Mouse (Mus musculus) liver, embryonic 12.5 days (tissue): ENCODE measurements around the gene Hapln1. TPM values are rescaled to one million over a fixed set of nuclear protein-coding genes. Genes with fewer than 3 reads are reported as not detected.

Source experiments
- ATAC-seq: fragments of 200-750 bp; cut with Nextera tagmentation; 2 replicates; pipeline ENCODE4 v1.8.0; 2017; ENCODE audit warnings: moderate number of reproducible peaks, mild to moderate bottlenecking, moderate library complexity
- H3K27ac ChIP-seq: fragments of 300-500 bp; sonication (generic); 2 replicates; pipeline ENCODE4 v1.5.1; 2016; ENCODE audit warnings: mild to moderate bottlenecking
- H3K27me3 ChIP-seq: fragments of 300-500 bp; sonication (generic); replicated peaks from 2 replicates; pipeline ENCODE4 v1.6.1; 2016; ENCODE audit warnings: mild to moderate bottlenecking, moderate library complexity
- H3K36me3 ChIP-seq: fragments of 300-500 bp; sonication (generic); 2 replicates; pipeline ENCODE4 v1.6.1; 2016; ENCODE audit warnings: mild to moderate bottlenecking, moderate library complexity
- H3K4me1 ChIP-seq: fragments of 300-500 bp; sonication (generic); 2 replicates; pipeline ENCODE4 v1.6.1; 2016
- H3K4me2 ChIP-seq: fragments of 300-500 bp; sonication (generic); 2 replicates; pipeline ENCODE4 v1.6.1; 2016; ENCODE audit warnings: mild to moderate bottlenecking, moderate library complexity
- H3K4me3 ChIP-seq: fragments of 300-500 bp; sonication (generic); 2 replicates; pipeline ENCODE4 v1.5.1; 2016; ENCODE audit warnings: mild to moderate bottlenecking, moderate library complexity
- H3K9ac ChIP-seq: fragments of 300-500 bp; sonication (generic); 2 replicates; pipeline ENCODE4 v1.6.1; 2016; ENCODE audit warnings: mild to moderate bottlenecking, moderate library complexity
- H3K9me3 ChIP-seq: fragments of 300-500 bp; sonication (generic); replicated peaks from 2 replicates; pipeline ENCODE4 v1.6.1; 2016; ENCODE audit warnings: mild to moderate bottlenecking, moderate library complexity
- WGBS: fragments of 180-500 bp; shearing (Covaris S2); methylation state at CpG from one replicate; pipeline ENCODE4 v1.1.7; 2016; ENCODE audit not compliant: insufficient replicate concordance; 5-methylcytosine and 5-hydroxymethylcytosine counted together
- polyA plus RNA-seq: library from polyadenylated mRNA; unstranded; fragments of >200 nt; fragmentation: Nextera tagmentation; extraction: Ambion mirVana; gene quantifications from 2 replicates; pipeline ENCODE4 v1.2.1, GENCODE M21; 2016

The Hapln1 gene
- polyA plus RNA-seq, 1 experiment from 2014 or later = 1.2 TPM

- H3K4me2 ChIP-seq = no peak overlapping the region
- no peak for ATAC-seq
- no peak overlapping the region for H3K4me3 ChIP-seq
- H3K9me3 ChIP-seq = no peaks in the 10 kb centered on the region
- no peak overlapping the region for H3K27ac ChIP-seq
- no peaks in the 10 kb centered on the region for H3K27me3 ChIP-seq
- H3K36me3 ChIP-seq = no peaks in the 10 kb centered on the region
- no peak overlapping the region for H3K9ac ChIP-seq
- no peaks in the 10 kb centered on the region for H3K4me1 ChIP-seq
- 71% methylated on average over 3 of the region's 3 CpGs for WGBS
Measured at GRCm38 (mm10) chr13:89607399-89607798, 67.8 kb downstream of the Hapln1 start.

- Histone ChIP-seq H3K4me1 (no peaks in the 10 kb centered on the region), H3K9ac (no peak overlapping the region), H3K36me3 (no peaks in the 10 kb centered on the region), H3K4me3 (no peak overlapping the region), H3K27ac (no peak overlapping the region), H3K9me3 (no peaks in the 10 kb centered on the region), H3K27me3 (no peaks in the 10 kb centered on the region), H3K4me2 (no peak overlapping the region)
- 67% methylated on average over 3 of the region's 3 CpGs for WGBS
- ATAC-seq = no peak
Measured at GRCm38 (mm10) chr13:89619064-89619463, 79.5 kb downstream of the Hapln1 start.

DNA sequence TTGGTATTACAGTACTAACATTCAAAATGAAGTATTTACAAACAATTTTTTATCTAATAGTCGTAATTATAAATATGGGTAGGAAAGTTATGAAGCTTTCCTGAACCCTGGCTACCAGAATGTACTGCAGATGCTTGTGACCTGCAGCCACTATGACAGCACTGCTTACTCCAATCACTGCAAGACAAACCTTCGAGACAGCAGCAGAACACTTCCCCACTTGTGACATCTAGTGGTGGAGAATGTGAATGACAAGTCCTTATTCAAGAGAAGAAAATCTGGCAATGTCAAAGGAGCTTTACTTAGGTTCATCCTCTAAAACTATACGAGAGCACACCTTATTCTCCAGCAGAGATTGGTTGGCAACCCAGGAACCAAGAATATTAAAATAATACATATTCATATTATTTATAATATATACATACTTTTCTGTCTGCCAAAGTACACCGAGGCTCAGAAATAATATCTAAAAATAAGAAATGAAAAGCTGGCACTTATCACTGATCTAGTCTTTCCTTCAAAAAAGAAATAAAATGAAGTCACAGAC, 94.6 kb downstream of the Hapln1 start:
- WGBS = 24% methylated on average over 4 of the region's 4 CpGs
- no peaks in the 10 kb centered on the region for H3K36me3 ChIP-seq
- no peak for ATAC-seq

GRCm38 (mm10) chr13:89637012-89637411, 97.4 kb downstream of the Hapln1 start:
- Histone ChIP-seq H3K4me1 (no peaks in the 10 kb centered on the region), H3K9me3 (no peaks in the 10 kb centered on the region), H3K36me3 (no peaks in the 10 kb centered on the region), H3K9ac (no peak overlapping the region), H3K4me2 (no peak overlapping the region), H3K27me3 (no peaks in the 10 kb centered on the region), H3K27ac (no peak overlapping the region), H3K4me3 (no peak overlapping the region)
- 61% methylated on average over 3 of the region's 3 CpGs for WGBS
- no peak for ATAC-seq

More for the DNA sequence above, 94.6 kb downstream of the Hapln1 start:
- no peaks in the 10 kb centered on the region for H3K9me3 ChIP-seq
- H3K27ac ChIP-seq = no peak overlapping the region
- H3K9ac ChIP-seq = no peak overlapping the region
- no peaks in the 10 kb centered on the region for H3K27me3 ChIP-seq
- H3K4me1 ChIP-seq = no peaks in the 10 kb centered on the region
- no peak overlapping the region for H3K4me2 ChIP-seq
- H3K4me3 ChIP-seq = no peak overlapping the region

DNA sequence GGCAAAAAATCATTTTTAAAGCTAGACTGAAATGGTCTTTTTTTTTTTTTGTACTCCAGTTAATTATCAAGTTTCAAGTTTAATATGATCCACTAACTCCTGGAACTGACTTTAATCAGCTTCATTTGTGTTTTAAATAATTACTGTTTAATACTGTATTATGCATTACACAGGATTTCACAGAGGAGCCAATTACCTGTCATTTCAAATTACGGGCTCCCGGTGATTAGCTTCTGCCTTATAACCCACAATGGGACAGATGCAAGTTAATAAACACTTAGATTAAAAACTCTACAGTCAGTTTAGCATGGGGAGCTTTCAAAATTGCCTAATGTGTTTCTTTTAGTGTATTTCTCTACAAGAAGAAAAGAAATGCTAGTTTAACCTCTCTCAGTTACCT, 106.0 kb downstream of the Hapln1 start:
- H3K9ac ChIP-seq = no peak overlapping the region
- no peaks in the 10 kb centered on the region for H3K4me1 ChIP-seq
- 84% methylated on average over 2 of the region's 2 CpGs for WGBS
- no peak overlapping the region for H3K27ac ChIP-seq
- H3K4me3 ChIP-seq = no peak overlapping the region
- ATAC-seq = no peak
- H3K27me3 ChIP-seq = no peaks in the 10 kb centered on the region
- no peaks in the 10 kb centered on the region for H3K36me3 ChIP-seq
- no peaks in the 10 kb centered on the region for H3K9me3 ChIP-seq
- no peak overlapping the region for H3K4me2 ChIP-seq

- Histone ChIP-seq H3K27ac (no peak overlapping the region), H3K4me3 (no peak overlapping the region), H3K27me3 (no peaks in the 10 kb centered on the region), H3K36me3 (no peaks in the 10 kb centered on the region), H3K4me1 (no peaks in the 10 kb centered on the region), H3K9me3 (no peaks in the 10 kb centered on the region), H3K4me2 (no peak overlapping the region), H3K9ac (no peak overlapping the region)
- ATAC-seq = no peak
- WGBS = 38% methylated on average over 1 of the region's 1 CpGs
Measured at GRCm38 (mm10) chr13:89652773-89653172, 113.2 kb downstream of the Hapln1 start.

- Histone ChIP-seq H3K36me3 (no peaks in the 10 kb centered on the region), H3K4me2 (no peak overlapping the region), H3K9ac (no peak overlapping the region), H3K27me3 (no peaks in the 10 kb centered on the region), H3K9me3 (no peaks in the 10 kb centered on the region), H3K4me1 (no peaks in the 10 kb centered on the region), H3K4me3 (no peak overlapping the region), H3K27ac (no peak overlapping the region)
- 39% methylated on average over 2 of the region's 2 CpGs for WGBS
- no peak for ATAC-seq
Measured at GRCm38 (mm10) chr13:89653279-89653678, 113.7 kb downstream of the Hapln1 start.

DNA sequence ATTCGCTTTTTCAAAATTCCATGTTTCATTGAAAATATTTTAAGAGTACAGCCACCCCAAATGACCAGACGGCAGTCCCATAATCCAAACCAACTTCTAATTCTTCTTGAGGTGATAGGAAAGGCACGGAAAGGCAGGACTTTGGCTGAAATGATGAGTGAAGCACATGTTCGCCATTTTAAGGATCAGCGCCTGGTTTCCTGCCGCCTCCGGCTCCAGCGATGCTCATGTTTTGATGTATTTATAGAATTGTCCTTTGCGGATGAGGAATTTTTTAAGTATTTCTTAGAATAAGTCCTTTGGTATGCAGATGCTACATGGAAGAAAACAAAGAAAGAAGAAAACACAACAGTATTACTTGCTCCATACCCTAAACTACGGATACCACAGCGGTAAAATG, 117.5 kb downstream of the Hapln1 start:
- 85% methylated on average over 11 of the region's 11 CpGs for WGBS
- ATAC-seq = no peak

More for the DNA sequence above, 117.5 kb downstream of the Hapln1 start:
- Histone ChIP-seq H3K36me3 (no peaks in the 10 kb centered on the region), H3K4me3 (no peak overlapping the region), H3K4me1 (no peaks in the 10 kb centered on the region), H3K27me3 (no peaks in the 10 kb centered on the region), H3K9me3 (no peaks in the 10 kb centered on the region), H3K4me2 (no peak overlapping the region), H3K9ac (no peak overlapping the region), H3K27ac (no peak overlapping the region)

Other genes with a start within 250 kb of the Hapln1 start
- gene Vcan, start 202.7 kb downstream of the Hapln1 start, polyA plus RNA-seq = 2.9 and 4.6 TPM in 2 replicates